8 mouse cellular contexts compared by ENCODE assay signal in genomic region chrX:169879481-169880362, GRCm38 (mm10).
DNase-seq lines count a peak whose midpoint lies in the region; ATAC-seq lines count a peak whose summit lies in the region.

No protein-coding gene starts in this region.

- H3K9ac ChIP-seq in embryonic facial prominence, embryonic 15.5 days: no peak overlapping the region; the same call in none of the 2 replicates
- peak overlapping the region; percentile 67 for H3K9ac ChIP-seq in heart, embryonic 11.5 days (ENCODE audit: low read depth, low read length)
- H3K9ac ChIP-seq in kidney, embryonic 14.5 days (ENCODE audit: low read depth, low read length): peak overlapping the region; percentile 67
- H3K9ac ChIP-seq in limb, embryonic 15.5 days: peak overlapping the region; percentile 47
- peak overlapping the region; percentile 44 for H3K9ac ChIP-seq in midbrain, embryonic 15.5 days
- peak overlapping the region; percentile 69 for H3K9ac ChIP-seq in stomach, embryonic 16.5 days (ENCODE audit: low read length)

- H3K36me3 ChIP-seq in embryonic facial prominence, embryonic 15.5 days: no peaks in the 10 kb centered on the region
- no peaks in the 10 kb centered on the region for H3K36me3 ChIP-seq in heart, embryonic 11.5 days (ENCODE audit: control insufficient read depth, insufficient read depth, low read length)
- no peaks in the 10 kb centered on the region for H3K36me3 ChIP-seq in kidney, embryonic 14.5 days (ENCODE audit: control insufficient read depth, insufficient read depth, low read length)
- H3K36me3 ChIP-seq in limb, embryonic 15.5 days: no peaks in the 10 kb centered on the region
- H3K36me3 ChIP-seq in midbrain, embryonic 15.5 days (replicated peaks): no peaks in the 10 kb centered on the region
- no peaks in the 10 kb centered on the region for H3K36me3 ChIP-seq in stomach, embryonic 16.5 days (ENCODE audit: control insufficient read depth, insufficient read depth, low read length)

- peak; percentile 19 to 26 for DNase-seq in B cell, adult 2 months
- peak; percentile 82 to 92 for DNase-seq in adrenal gland, postnatal 36 days

- peaks cover 12% of the 10 kb centered on the region; the same call in 1 of the 2 replicates for H3K27me3 ChIP-seq in embryonic facial prominence, embryonic 15.5 days
- H3K27me3 ChIP-seq in heart, embryonic 11.5 days (ENCODE audit: control insufficient read depth, insufficient read depth, low read length): peaks cover 7% of the 10 kb centered on the region
- H3K27me3 ChIP-seq in kidney, embryonic 14.5 days (ENCODE audit: control insufficient read depth, insufficient read depth, low read length): no peaks in the 10 kb centered on the region; the same call in 1 of the 2 replicates
- H3K27me3 ChIP-seq in limb, embryonic 15.5 days: 0 out of 2 replicates have a peak, but pooled peaks cover 6% of the 10 kb centered on the region
- H3K27me3 ChIP-seq in midbrain, embryonic 15.5 days (replicated peaks): no peaks in the 10 kb centered on the region; the same call in none of the 2 replicates
- peaks cover 9% of the 10 kb centered on the region; the same call in 1 of the 2 replicates for H3K27me3 ChIP-seq in stomach, embryonic 16.5 days (ENCODE audit: control insufficient read depth, insufficient read depth, low read length)

- 9% methylated on average over 36 of the region's 36 CpGs for WGBS in embryonic facial prominence, embryonic 15.5 days
- WGBS in heart, embryonic 11.5 days (ENCODE audit: insufficient replicate concordance): 9% methylated on average over 36 of the region's 36 CpGs
- WGBS in kidney, embryonic 14.5 days: 17% methylated on average over 36 of the region's 36 CpGs
- WGBS in limb, embryonic 15.5 days: 16% methylated on average over 36 of the region's 36 CpGs
- 11% methylated on average over 36 of the region's 36 CpGs for WGBS in midbrain, embryonic 15.5 days
- 11% methylated on average over 36 of the region's 36 CpGs for WGBS in stomach, embryonic 16.5 days

- peak; percentile 86 for ATAC-seq in embryonic facial prominence, embryonic 15.5 days (ENCODE audit: insufficient number of reproducible peaks, low FRiP score, low TSS enrichment, low read depth)
- ATAC-seq in heart, embryonic 11.5 days (replicated peaks; ENCODE audit: insufficient number of reproducible peaks, low FRiP score, low TSS enrichment): peak; percentile 77
- ATAC-seq in kidney, embryonic 14.5 days (ENCODE audit: low FRiP score, low TSS enrichment): peak; percentile 90
- peak; percentile 86 for ATAC-seq in limb, embryonic 15.5 days (ENCODE audit: insufficient number of reproducible peaks, low FRiP score, low TSS enrichment, low read depth)
- ATAC-seq in midbrain, embryonic 15.5 days (replicated peaks): peak; percentile 94
- ATAC-seq in stomach, embryonic 16.5 days (ENCODE audit: insufficient read depth, low FRiP score): peak; percentile 93

- H3K9me3 ChIP-seq in embryonic facial prominence, embryonic 15.5 days (replicated peaks): no peaks in the 10 kb centered on the region
- no peaks in the 10 kb centered on the region for H3K9me3 ChIP-seq in heart, embryonic 11.5 days (replicated peaks; ENCODE audit: control insufficient read depth, low read length)
- no peaks in the 10 kb centered on the region for H3K9me3 ChIP-seq in kidney, embryonic 14.5 days (ENCODE audit: control insufficient read depth, low read length)
- H3K9me3 ChIP-seq in limb, embryonic 15.5 days: no peaks in the 10 kb centered on the region
- no peaks in the 10 kb centered on the region for H3K9me3 ChIP-seq in midbrain, embryonic 15.5 days
- H3K9me3 ChIP-seq in stomach, embryonic 16.5 days (replicated peaks; ENCODE audit: control insufficient read depth, low read length): no peaks in the 10 kb centered on the region

- no peaks in the 10 kb centered on the region for H3K4me1 ChIP-seq in embryonic facial prominence, embryonic 15.5 days
- H3K4me1 ChIP-seq in heart, embryonic 11.5 days (ENCODE audit: control insufficient read depth, insufficient read depth, low read length): no peaks in the 10 kb centered on the region
- H3K4me1 ChIP-seq in kidney, embryonic 14.5 days (ENCODE audit: control insufficient read depth, insufficient read depth, low read length): no peaks in the 10 kb centered on the region
- no peaks in the 10 kb centered on the region for H3K4me1 ChIP-seq in limb, embryonic 15.5 days
- peaks cover 4% of the 10 kb centered on the region; the same call in 1 of the 2 replicates for H3K4me1 ChIP-seq in midbrain, embryonic 15.5 days
- H3K4me1 ChIP-seq in stomach, embryonic 16.5 days (ENCODE audit: control insufficient read depth, insufficient read depth, low read length): peaks cover 7% of the 10 kb centered on the region

- peak overlapping the region; percentile 65 for H3K4me2 ChIP-seq in embryonic facial prominence, embryonic 15.5 days (replicated peaks)
- H3K4me2 ChIP-seq in heart, embryonic 11.5 days: peak overlapping the region; percentile 65
- peak overlapping the region; percentile 56 for H3K4me2 ChIP-seq in kidney, embryonic 14.5 days (replicated peaks; ENCODE audit: low read depth, low read length)
- peak overlapping the region; percentile 60 for H3K4me2 ChIP-seq in limb, embryonic 15.5 days
- H3K4me2 ChIP-seq in midbrain, embryonic 15.5 days: peak overlapping the region; percentile 66
- H3K4me2 ChIP-seq in stomach, embryonic 16.5 days (ENCODE audit: low read depth, low read length): peak overlapping the region; percentile 57

- peak overlapping the region; percentile 65; the same call in 1 of the 2 replicates for H3K27ac ChIP-seq in embryonic facial prominence, embryonic 15.5 days (replicated peaks)
- H3K27ac ChIP-seq in heart, embryonic 11.5 days (ENCODE audit: low read depth, low read length): peak overlapping the region; percentile 74
- H3K27ac ChIP-seq in kidney, embryonic 14.5 days (ENCODE audit: low read depth, low read length): peak overlapping the region; percentile 80
- peak overlapping the region; percentile 77 for H3K27ac ChIP-seq in limb, embryonic 15.5 days
- peak overlapping the region; percentile 67 for H3K27ac ChIP-seq in midbrain, embryonic 15.5 days
- H3K27ac ChIP-seq in stomach, embryonic 16.5 days (ENCODE audit: low read length): peak overlapping the region; percentile 70

- peak overlapping the region; percentile 52 for H3K4me3 ChIP-seq in embryonic facial prominence, embryonic 15.5 days (replicated peaks)
- H3K4me3 ChIP-seq in heart, embryonic 11.5 days (ENCODE audit: low read depth, low read length): peak overlapping the region; percentile 57
- H3K4me3 ChIP-seq in kidney, embryonic 14.5 days (ENCODE audit: low read length): peak overlapping the region; percentile 56
- H3K4me3 ChIP-seq in limb, embryonic 15.5 days: peak overlapping the region; percentile 51
- peak overlapping the region; percentile 55 for H3K4me3 ChIP-seq in midbrain, embryonic 15.5 days
- peak overlapping the region; percentile 58 for H3K4me3 ChIP-seq in stomach, embryonic 16.5 days (replicated peaks; ENCODE audit: low read length)

Comparison
In these comparisons a context has a peak if more than half of its experiments do, and no peak if none do; other contexts are left out.
1. Peak in every context shown above with its lines: DNase-seq, ATAC-seq, H3K4me3 ChIP-seq and H3K27ac ChIP-seq.